Mouse (Mus musculus) c-Kit-positive CD71-positive TER-119-positive erythroid progenitor cells, embryonic 14.5 days (primary cell): ENCODE measurements around the gene Pilra.
A peak's percentile ranks its signal among the peaks of the same experiment; 100 is the strongest.

Experiments
- DNase-seq: peaks from one replicate; pipeline ENCODE4 v3.0.0-alpha.2; 2013; ENCODE audit warnings: low spot score

The Pilra gene

GRCm38 (mm10) chr5:137778635-137779034, 57.4 kb downstream of the Pilra start, which contains the start of gene Ppp1r35:
Gene Ppp1r35, plus strand, starts transcription at chr5:137778849.
- peak; percentile 94 for DNase-seq

GRCm38 (mm10) chr5:137777267-137777845, 58.7 kb downstream of the Pilra start:
- DNase-seq, result no peak

DNA sequence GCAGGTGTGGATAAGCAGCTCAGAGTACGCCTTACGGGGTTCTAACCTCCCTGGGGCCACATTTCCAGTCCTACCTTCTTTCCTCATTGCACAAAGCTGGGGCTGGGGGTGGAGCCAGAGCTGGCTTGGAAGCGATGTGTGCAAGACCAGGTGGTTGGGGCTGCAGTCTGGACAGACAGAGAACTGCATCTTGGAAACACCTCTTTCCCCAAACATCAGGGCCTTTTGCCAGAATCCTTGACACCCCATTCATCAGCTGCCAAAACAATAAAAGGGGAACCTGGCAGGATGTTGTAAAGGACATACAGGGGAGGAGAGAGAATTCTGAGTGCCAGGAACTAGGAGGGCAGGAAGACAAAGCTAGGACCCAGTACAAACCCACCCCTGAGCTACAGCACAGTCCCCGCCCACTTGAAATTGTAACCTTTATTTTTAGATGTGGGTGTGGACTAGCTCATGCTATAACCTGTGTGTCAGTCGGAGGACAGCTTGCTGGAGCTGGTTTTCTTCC, 59.6 kb downstream of the Pilra start:
- DNase-seq, result no peak

DNA sequence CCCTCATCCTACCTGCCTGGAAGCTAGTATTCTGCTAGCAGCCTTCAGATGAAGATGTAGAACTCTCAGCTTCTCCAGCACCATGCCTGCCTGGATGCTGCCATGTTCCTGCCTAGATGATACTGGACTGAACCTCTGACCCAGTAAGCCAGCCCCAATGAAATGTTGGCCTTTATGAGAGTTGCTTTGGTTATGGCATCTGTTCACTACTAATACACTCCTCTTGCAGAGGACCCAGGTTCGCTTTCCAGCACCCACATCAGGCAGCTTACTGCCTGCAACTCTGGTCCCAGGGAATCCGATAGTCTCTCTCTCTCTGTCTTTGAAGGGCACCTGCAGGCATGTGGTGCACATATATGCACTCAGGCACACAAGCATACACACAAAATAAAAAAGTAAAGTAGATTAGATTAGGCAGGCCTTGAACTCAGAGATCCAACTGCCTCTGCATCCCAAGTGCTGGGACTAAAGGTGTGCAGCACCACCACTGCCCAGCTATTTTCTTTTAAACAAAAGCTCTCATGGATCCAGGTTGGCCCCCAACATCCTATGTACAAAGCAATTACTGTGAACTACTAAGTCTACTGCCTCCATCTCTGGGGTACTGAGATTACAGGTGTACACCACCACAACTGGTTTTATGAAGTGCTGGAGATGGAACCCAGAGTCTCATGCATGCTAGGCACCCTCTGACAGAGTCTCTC, 60.3 kb downstream of the Pilra start:
- no peak for DNase-seq

DNA sequence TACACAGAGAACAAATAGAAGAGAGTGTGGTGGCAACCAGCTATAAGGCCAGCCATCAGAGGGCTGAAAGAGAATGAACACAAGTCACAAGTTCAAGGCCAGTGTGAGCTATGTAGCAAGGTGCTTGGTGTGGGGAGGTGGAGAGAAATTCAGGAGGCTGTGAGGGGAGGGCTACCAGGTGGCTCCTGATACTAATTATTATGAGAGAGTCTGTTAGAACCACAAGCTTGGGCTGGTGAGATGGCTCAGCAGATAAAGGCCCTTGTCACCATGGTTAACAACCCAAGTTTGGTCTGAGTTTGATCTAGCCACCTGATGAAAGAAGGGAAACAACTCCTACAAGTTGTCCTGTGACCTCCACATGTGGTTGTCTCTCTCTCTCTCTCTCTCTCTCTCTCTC, 63.3 kb downstream of the Pilra start:
- no peak for DNase-seq
